Mouse (Mus musculus): Measurements from ENCODE around the gene Eri3. TPM values are rescaled to one million over a fixed set of nuclear protein-coding genes. Genes with fewer than 3 reads are reported as not detected.

The Eri3 gene
- polyA plus RNA-seq, 1 experiment from 2014 or later: 102 TPM

- Histone ChIP-seq H3K36me3 (ENCODE audit: control insufficient read depth, insufficient read depth, low read length) (no peaks in the 10 kb centered on the region), H3K4me3 (ENCODE audit: low read depth, low read length) (no peak overlapping the region), H3K4me1 (ENCODE audit: control insufficient read depth, insufficient read depth, low read length) (peaks cover 25% of the 10 kb centered on the region), H3K9me3 (replicated peaks; ENCODE audit: control insufficient read depth, low read length) (no peaks in the 10 kb centered on the region), H3K4me2 (no peak overlapping the region), H3K9ac (ENCODE audit: low read depth, low read length) (no peak overlapping the region), H3K27ac (ENCODE audit: low read depth, low read length) (no peak overlapping the region), H3K27me3 (ENCODE audit: control insufficient read depth, insufficient read depth, low read length) (no peaks in the 10 kb centered on the region)
- ATAC-seq (replicated peaks; ENCODE audit: insufficient number of reproducible peaks, low FRiP score, low TSS enrichment): no peak
- 48% methylated on average over 5 of the region's 5 CpGs for WGBS (ENCODE audit: insufficient replicate concordance)
These were observed 102.6 kb downstream of the Eri3 start for GRCm38 (mm10) chr4:117652727-117653126.

- no peak overlapping the region for H3K4me3 ChIP-seq (ENCODE audit: low read depth, low read length)
- H3K4me1 ChIP-seq (ENCODE audit: control insufficient read depth, insufficient read depth, low read length): peaks cover 25% of the 10 kb centered on the region
- no peak overlapping the region for H3K4me2 ChIP-seq
- ATAC-seq (replicated peaks; ENCODE audit: insufficient number of reproducible peaks, low FRiP score, low TSS enrichment): no peak
- WGBS (ENCODE audit: insufficient replicate concordance): 27% methylated on average over 10 of the region's 10 CpGs
- H3K9ac ChIP-seq (ENCODE audit: low read depth, low read length): no peak overlapping the region
- H3K27me3 ChIP-seq (ENCODE audit: control insufficient read depth, insufficient read depth, low read length): no peaks in the 10 kb centered on the region
- H3K36me3 ChIP-seq (ENCODE audit: control insufficient read depth, insufficient read depth, low read length): no peaks in the 10 kb centered on the region
- H3K9me3 ChIP-seq (replicated peaks; ENCODE audit: control insufficient read depth, low read length): no peaks in the 10 kb centered on the region
- no peak overlapping the region for H3K27ac ChIP-seq (ENCODE audit: low read depth, low read length)
These were observed 104.0 kb downstream of the Eri3 start for GRCm38 (mm10) chr4:117654016-117654702.

- 36% methylated on average over 9 of the region's 9 CpGs for WGBS (ENCODE audit: insufficient replicate concordance)
- ATAC-seq (replicated peaks; ENCODE audit: insufficient number of reproducible peaks, low FRiP score, low TSS enrichment): no peak
These were observed 104.7 kb downstream of the Eri3 start for GRCm38 (mm10) chr4:117654703-117655499.

DNA sequence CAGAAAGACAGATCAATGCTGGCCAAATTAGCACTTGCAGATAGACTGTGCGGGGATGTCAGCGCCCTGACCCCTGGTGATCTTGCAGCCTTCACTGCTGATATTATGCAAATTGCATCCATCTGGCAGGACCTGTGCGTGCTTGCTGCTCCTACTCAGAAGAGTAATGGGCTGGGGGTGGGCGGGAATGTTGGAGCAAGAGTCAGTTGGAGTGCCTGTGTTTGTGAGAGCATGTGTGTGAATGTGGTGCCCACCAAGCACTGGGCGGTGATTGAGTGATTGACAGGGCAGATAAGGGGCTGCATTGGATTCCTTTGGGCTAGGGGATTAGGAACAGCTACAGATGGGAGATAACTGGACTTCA is 105.3 kb downstream of the Eri3 start:
- Histone ChIP-seq H3K4me3 (ENCODE audit: low read depth, low read length) (no peak overlapping the region), H3K9ac (ENCODE audit: low read depth, low read length) (no peak overlapping the region), H3K27me3 (ENCODE audit: control insufficient read depth, insufficient read depth, low read length) (no peaks in the 10 kb centered on the region), H3K27ac (ENCODE audit: low read depth, low read length) (no peak overlapping the region), H3K36me3 (ENCODE audit: control insufficient read depth, insufficient read depth, low read length) (no peaks in the 10 kb centered on the region), H3K4me2 (no peak overlapping the region), H3K4me1 (ENCODE audit: control insufficient read depth, insufficient read depth, low read length) (peaks cover 25% of the 10 kb centered on the region), H3K9me3 (replicated peaks; ENCODE audit: control insufficient read depth, low read length) (no peaks in the 10 kb centered on the region)
- WGBS (ENCODE audit: insufficient replicate concordance): 32% methylated on average over 5 of the region's 5 CpGs
- no peak for ATAC-seq (replicated peaks; ENCODE audit: insufficient number of reproducible peaks, low FRiP score, low TSS enrichment)

More at GRCm38 (mm10) chr4:117654703-117655499, 104.7 kb downstream of the Eri3 start:
- H3K27me3 ChIP-seq (ENCODE audit: control insufficient read depth, insufficient read depth, low read length): no peaks in the 10 kb centered on the region
- no peaks in the 10 kb centered on the region for H3K36me3 ChIP-seq (ENCODE audit: control insufficient read depth, insufficient read depth, low read length)
- H3K4me2 ChIP-seq: no peak overlapping the region
- no peak overlapping the region for H3K4me3 ChIP-seq (ENCODE audit: low read depth, low read length)
- no peak overlapping the region; the same call in 1 of the 2 replicates for H3K9ac ChIP-seq (ENCODE audit: low read depth, low read length)
- H3K9me3 ChIP-seq (replicated peaks; ENCODE audit: control insufficient read depth, low read length): no peaks in the 10 kb centered on the region
- no peak overlapping the region for H3K27ac ChIP-seq (ENCODE audit: low read depth, low read length)
- H3K4me1 ChIP-seq (ENCODE audit: control insufficient read depth, insufficient read depth, low read length): peaks cover 25% of the 10 kb centered on the region

GRCm38 (mm10) chr4:117656961-117657360 is 106.8 kb downstream of the Eri3 start:
- H3K9ac ChIP-seq (ENCODE audit: low read depth, low read length): no peak overlapping the region
- no peaks in the 10 kb centered on the region for H3K9me3 ChIP-seq (replicated peaks; ENCODE audit: control insufficient read depth, low read length)
- H3K4me1 ChIP-seq (ENCODE audit: control insufficient read depth, insufficient read depth, low read length): peaks cover 24% of the 10 kb centered on the region
- H3K27ac ChIP-seq (ENCODE audit: low read depth, low read length): no peak overlapping the region
- H3K36me3 ChIP-seq (ENCODE audit: control insufficient read depth, insufficient read depth, low read length): no peaks in the 10 kb centered on the region; the same call in 1 of the 2 replicates
- H3K4me3 ChIP-seq (ENCODE audit: low read depth, low read length): no peak overlapping the region
- ATAC-seq (replicated peaks; ENCODE audit: insufficient number of reproducible peaks, low FRiP score, low TSS enrichment): no peak
- WGBS (ENCODE audit: insufficient replicate concordance): 63% methylated on average over 6 of the region's 6 CpGs
- H3K4me2 ChIP-seq: no peak overlapping the region
- H3K27me3 ChIP-seq (ENCODE audit: control insufficient read depth, insufficient read depth, low read length): no peaks in the 10 kb centered on the region

GRCm38 (mm10) chr4:117657646-117658045 is 107.5 kb downstream of the Eri3 start:
- Histone ChIP-seq H3K36me3 (ENCODE audit: control insufficient read depth, insufficient read depth, low read length) (no peaks in the 10 kb centered on the region; the same call in 1 of the 2 replicates), H3K27ac (ENCODE audit: low read depth, low read length) (no peak overlapping the region), H3K9me3 (replicated peaks; ENCODE audit: control insufficient read depth, low read length) (no peaks in the 10 kb centered on the region), H3K4me1 (ENCODE audit: control insufficient read depth, insufficient read depth, low read length) (peaks cover 17% of the 10 kb centered on the region), H3K4me3 (ENCODE audit: low read depth, low read length) (no peak overlapping the region), H3K9ac (ENCODE audit: low read depth, low read length) (no peak overlapping the region), H3K4me2 (no peak overlapping the region), H3K27me3 (ENCODE audit: control insufficient read depth, insufficient read depth, low read length) (no peaks in the 10 kb centered on the region)
- no peak for ATAC-seq (replicated peaks; ENCODE audit: insufficient number of reproducible peaks, low FRiP score, low TSS enrichment)
- 78% methylated on average over 4 of the region's 4 CpGs for WGBS (ENCODE audit: insufficient replicate concordance)

GRCm38 (mm10) chr4:117658582-117659444 is 108.6 kb downstream of the Eri3 start:
- H3K27ac ChIP-seq (ENCODE audit: low read depth, low read length): no peak overlapping the region
- no peaks in the 10 kb centered on the region for H3K9me3 ChIP-seq (replicated peaks; ENCODE audit: control insufficient read depth, low read length)
- H3K27me3 ChIP-seq (ENCODE audit: control insufficient read depth, insufficient read depth, low read length): no peaks in the 10 kb centered on the region
- peaks cover 17% of the 10 kb centered on the region for H3K4me1 ChIP-seq (ENCODE audit: control insufficient read depth, insufficient read depth, low read length)
- no peaks in the 10 kb centered on the region; the same call in 1 of the 2 replicates for H3K36me3 ChIP-seq (ENCODE audit: control insufficient read depth, insufficient read depth, low read length)
- ATAC-seq (replicated peaks; ENCODE audit: insufficient number of reproducible peaks, low FRiP score, low TSS enrichment): 0 out of 2 replicates have a peak, but pooled peaks have one; percentile 50
- 62% methylated on average over 14 of the region's 14 CpGs for WGBS (ENCODE audit: insufficient replicate concordance)
- no peak overlapping the region for H3K4me2 ChIP-seq
- no peak overlapping the region for H3K4me3 ChIP-seq (ENCODE audit: low read depth, low read length)
- H3K9ac ChIP-seq (ENCODE audit: low read depth, low read length): no peak overlapping the region

DNA sequence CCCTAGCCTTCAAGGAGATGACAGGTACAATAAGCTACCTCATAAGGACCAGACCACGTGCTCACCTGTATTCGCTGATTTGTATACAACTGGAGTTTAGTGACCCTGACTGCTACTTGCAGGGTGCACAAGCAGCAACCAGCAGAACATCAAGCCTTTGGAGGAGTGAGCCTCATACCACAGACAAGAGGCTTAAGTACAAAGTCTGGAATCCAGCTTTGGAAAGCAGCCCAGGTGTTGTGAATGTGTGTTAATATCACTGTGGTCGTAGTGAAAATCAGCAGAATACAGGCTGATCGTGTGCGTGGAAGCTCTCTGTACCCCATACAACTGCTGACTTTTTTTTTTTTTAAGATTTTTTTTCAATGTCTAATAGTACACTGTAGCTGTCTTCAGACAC is 109.8 kb downstream of the Eri3 start:
- H3K9ac ChIP-seq (ENCODE audit: low read depth, low read length): no peak overlapping the region
- WGBS (ENCODE audit: insufficient replicate concordance): 92% methylated on average over 5 of the region's 5 CpGs
- no peak overlapping the region for H3K27ac ChIP-seq (ENCODE audit: low read depth, low read length)
- ATAC-seq (replicated peaks; ENCODE audit: insufficient number of reproducible peaks, low FRiP score, low TSS enrichment): no peak
- H3K4me2 ChIP-seq: no peak overlapping the region
- H3K36me3 ChIP-seq (ENCODE audit: control insufficient read depth, insufficient read depth, low read length): no peaks in the 10 kb centered on the region; the same call in 1 of the 2 replicates
- no peak overlapping the region for H3K4me3 ChIP-seq (ENCODE audit: low read depth, low read length)
- H3K4me1 ChIP-seq (ENCODE audit: control insufficient read depth, insufficient read depth, low read length): peaks cover 7% of the 10 kb centered on the region
- no peaks in the 10 kb centered on the region for H3K27me3 ChIP-seq (ENCODE audit: control insufficient read depth, insufficient read depth, low read length)
- H3K9me3 ChIP-seq (replicated peaks; ENCODE audit: control insufficient read depth, low read length): no peaks in the 10 kb centered on the region

Data from heart, embryonic 11.5 days (tissue).